ENCODE assay signal across 8 mouse cellular contexts in the genomic region with DNA sequence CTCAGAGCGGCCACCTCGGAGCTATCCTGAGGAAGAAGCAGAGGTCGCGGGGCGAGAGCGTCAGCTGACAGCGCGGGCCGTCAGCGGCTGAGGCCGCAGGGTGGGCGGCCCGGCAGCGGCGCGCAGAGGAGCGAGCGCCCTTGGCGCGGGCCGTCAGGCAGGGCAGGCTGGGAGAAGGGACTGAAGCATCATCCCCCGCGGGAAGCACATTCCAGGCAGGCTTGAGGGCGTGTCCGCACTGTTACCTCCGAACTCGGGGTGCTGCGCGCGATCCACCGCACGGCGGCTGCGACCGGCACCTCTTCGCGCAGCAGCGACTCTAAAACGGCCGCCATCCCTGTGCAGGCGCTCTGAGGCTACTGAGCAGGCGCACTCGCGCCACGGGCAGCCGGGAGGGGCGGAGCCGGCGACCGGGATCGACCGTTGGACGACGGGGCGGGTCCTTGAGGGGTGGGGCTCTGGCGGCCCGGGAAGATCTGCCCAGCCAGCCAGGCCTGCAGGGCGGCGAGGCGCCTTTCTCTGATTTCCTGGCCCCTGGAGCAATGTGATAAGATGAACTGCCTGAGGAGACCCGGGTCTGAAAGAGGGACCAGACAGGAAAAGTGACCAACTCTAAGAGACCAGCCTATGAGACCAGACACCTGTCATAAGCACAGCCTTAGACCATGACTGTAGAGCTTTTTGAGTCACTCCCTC.
DNase-seq lines count a peak whose midpoint lies in the region; ATAC-seq lines count a peak whose summit lies in the region.

No protein-coding gene starts in this region.

- DNase-seq in R1 (ENCODE audit: low read depth, low spot score) = peak; percentile 95
- DNase-seq in cerebellum, postnatal 25 days = peak; percentile 95 to 97
- DNase-seq in frontal cortex, postnatal 36 days (ENCODE audit: low spot score in 2 of 2) = peak; percentile 88 to 91
- DNase-seq in left cerebral cortex, adult 18-20 months (ENCODE audit: low spot score in 2 of 2) = peak; percentile 87 to 93
- DNase-seq in right cerebral cortex, adult 18-20 months = peak; percentile 93
- DNase-seq in urinary bladder, postnatal 10 days (ENCODE audit: low spot score) = peak; percentile 71

- peaks cover 17% of the 10 kb centered on the region for H3K36me3 ChIP-seq in hindbrain, embryonic 16.5 days (ENCODE audit: control insufficient read depth, insufficient read depth, low read length)
- H3K36me3 ChIP-seq in macrophage (ENCODE audit: inconsistent target) = peaks cover 25% of the 10 kb centered on the region; the same call in 1 of the 2 replicates

- H3K9me3 ChIP-seq in hindbrain, embryonic 16.5 days (ENCODE audit: control insufficient read depth, low read length) = no peaks in the 10 kb centered on the region

- H3K4me1 ChIP-seq in hindbrain, embryonic 16.5 days (ENCODE audit: control insufficient read depth, insufficient read depth, low read depth, low read length) = peaks cover 24% of the 10 kb centered on the region

- peak; percentile 99 for ATAC-seq in hindbrain, embryonic 16.5 days

- under 1% methylated on average over 55 of the region's 61 CpGs for WGBS in hindbrain, embryonic 16.5 days
- WGBS in macrophage (ENCODE audit: missing documents) = under 1% methylated on average over 58 of the region's 61 CpGs

- peak overlapping the region; percentile 99 for H3K4me2 ChIP-seq in hindbrain, embryonic 16.5 days (ENCODE audit: low read length)

- peak overlapping the region; percentile 92 for H3K27ac ChIP-seq in hindbrain, embryonic 16.5 days (ENCODE audit: low read depth, low read length)
- H3K27ac ChIP-seq in macrophage = peak overlapping the region; percentile 56

- H3K9ac ChIP-seq in hindbrain, embryonic 16.5 days (ENCODE audit: low read depth, low read length) = peak overlapping the region; percentile 84

- no peaks in the 10 kb centered on the region for H3K27me3 ChIP-seq in hindbrain, embryonic 16.5 days (replicated peaks; ENCODE audit: control insufficient read depth, insufficient read depth, low read length)

- peak overlapping the region; percentile 98 for H3K4me3 ChIP-seq in hindbrain, embryonic 16.5 days (ENCODE audit: low read length)
- peak overlapping the region; percentile 48 for H3K4me3 ChIP-seq in macrophage (ENCODE audit: inconsistent target)

- H3K79me2 ChIP-seq in macrophage (ENCODE audit: inconsistent target) = peaks cover 5% of the 10 kb centered on the region; the same call in 1 of the 2 replicates

Comparison
In these comparisons a context has a peak if more than half of its experiments do, and no peak if none do; other contexts are left out.
1. Peak in every context shown above with its lines: DNase-seq, ATAC-seq, H3K4me3 ChIP-seq and H3K27ac ChIP-seq.